Mouse (Mus musculus) spleen, postnatal 14 days (tissue): Measurements from ENCODE around the gene Sppl2a.
"Not testable (repeated sequence)": the region's sequence is repeated elsewhere in the genome, so short reads cannot be mapped to it uniquely, and the experiment has no call there.

Source experiments
- DNase-seq, 2 experiments: peaks; one replicate each; pipeline ENCODE4 v3.0.0; 2021 to 2022; ENCODE audit warnings: low spot score in 2 of 2

Gene Sppl2a

DNA sequence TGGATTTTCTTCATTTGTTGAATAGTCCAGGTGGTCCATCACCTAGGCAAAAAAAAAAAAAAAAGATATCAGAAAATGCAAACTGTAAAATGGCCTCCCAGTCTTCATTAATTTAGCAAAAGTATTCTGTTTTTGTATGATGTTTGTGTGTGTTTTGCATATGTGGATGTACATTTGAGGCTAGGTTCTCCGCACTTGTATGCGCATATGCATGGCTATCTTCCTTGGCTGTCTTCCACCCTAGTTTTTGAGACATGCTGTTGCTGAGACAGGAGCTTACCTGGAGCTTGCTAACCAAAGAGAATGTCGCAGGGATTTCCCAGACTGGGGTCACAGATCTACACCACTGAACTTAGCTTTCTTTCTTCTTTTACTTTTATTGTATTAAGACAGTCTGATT, 38.8 kb downstream of the Sppl2a start:
- no peak for DNase-seq

DNA sequence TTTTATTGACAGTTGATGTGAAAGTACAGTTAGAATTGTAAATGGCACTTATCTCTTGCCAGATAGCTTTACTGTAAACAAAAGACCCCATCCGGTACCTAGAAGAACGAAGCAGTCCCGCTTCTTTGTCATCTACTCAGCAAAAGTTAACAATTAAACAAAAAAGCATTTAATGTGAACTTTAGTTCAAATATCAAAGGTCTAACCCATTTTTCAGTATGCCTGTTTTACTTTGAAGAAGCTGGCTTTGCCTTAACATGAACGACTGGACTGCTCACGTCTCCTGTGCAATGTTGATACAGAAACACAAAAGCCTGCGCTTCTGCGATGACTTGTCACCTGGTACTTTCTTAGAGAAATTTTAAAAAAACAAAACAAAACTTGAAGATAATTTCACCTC, 40.7 kb downstream of the Sppl2a start:
- DNase-seq = no peak

DNA sequence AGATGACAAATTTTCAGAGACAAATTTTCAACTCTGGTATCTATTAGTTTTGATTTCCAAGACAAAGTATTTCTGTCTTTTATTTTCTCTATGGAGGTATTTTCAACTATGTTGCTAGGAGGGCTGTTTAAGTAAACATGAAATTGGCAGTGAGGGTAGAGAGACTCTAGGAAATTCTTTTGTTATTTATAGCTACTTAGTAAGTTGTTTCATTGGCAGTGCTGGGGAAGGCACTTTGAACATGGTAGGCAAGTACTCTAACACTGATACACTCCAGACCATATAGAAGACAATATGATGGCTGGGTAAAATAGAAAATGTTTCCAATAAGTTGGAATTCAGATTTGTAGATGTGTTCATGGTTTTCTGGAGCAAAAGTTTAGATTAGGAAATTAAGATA, 41.3 kb downstream of the Sppl2a start:
- no peak for DNase-seq

GRCm38 (mm10) chr2:126887141-126887540, 45.9 kb downstream of the Sppl2a start:
- no peak for DNase-seq

GRCm38 (mm10) chr2:126885871-126886270, 47.2 kb downstream of the Sppl2a start:
- no peak for DNase-seq

- DNase-seq = not testable (repeated sequence)
These were observed 50.3 kb downstream of the Sppl2a start for GRCm38 (mm10) chr2:126882711-126883110.

DNA sequence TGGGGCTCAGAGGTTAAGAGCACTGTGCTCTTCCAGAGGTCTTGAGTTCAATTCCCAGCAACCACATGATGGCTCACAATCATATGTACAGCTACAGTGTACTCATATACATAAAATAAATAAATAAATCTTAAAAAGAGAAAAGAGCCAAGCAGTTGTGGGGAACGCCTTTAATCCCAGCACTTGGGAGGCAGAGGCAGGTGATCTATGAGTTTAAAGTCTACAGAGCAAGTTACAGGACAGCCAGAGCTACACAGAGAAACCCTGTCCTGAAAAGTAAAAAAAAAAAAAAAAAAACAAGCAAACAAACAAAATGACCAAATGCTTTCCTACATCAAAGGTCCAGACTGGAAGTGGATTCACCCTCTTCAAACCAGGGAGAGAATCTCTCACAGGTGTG, 55.0 kb downstream of the Sppl2a start:
- DNase-seq = no peak

- peak; percentile 78 to 82 for DNase-seq
These were observed 56.9 kb downstream of the Sppl2a start, which contains the start of gene Trpm7 for GRCm38 (mm10) chr2:126875871-126876796. Gene Trpm7, minus strand, starts transcription at chr2:126876230.

DNA sequence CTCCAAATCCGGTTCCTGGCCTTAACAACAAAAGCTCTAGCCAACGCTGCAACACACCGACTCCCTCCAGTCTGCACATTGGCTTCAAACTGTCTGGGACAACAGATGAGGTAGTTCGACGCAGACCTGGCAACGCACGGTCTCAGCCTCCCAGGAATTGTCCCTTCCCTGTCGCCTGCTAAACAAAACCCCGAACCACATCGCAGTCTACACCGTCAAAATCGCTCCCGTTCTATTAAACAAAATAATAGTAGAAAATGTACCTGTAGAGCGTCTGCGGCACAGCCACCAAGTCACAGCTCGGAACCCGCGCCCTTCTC, 57.6 kb downstream of the Sppl2a start:
- no peak for DNase-seq

DNA sequence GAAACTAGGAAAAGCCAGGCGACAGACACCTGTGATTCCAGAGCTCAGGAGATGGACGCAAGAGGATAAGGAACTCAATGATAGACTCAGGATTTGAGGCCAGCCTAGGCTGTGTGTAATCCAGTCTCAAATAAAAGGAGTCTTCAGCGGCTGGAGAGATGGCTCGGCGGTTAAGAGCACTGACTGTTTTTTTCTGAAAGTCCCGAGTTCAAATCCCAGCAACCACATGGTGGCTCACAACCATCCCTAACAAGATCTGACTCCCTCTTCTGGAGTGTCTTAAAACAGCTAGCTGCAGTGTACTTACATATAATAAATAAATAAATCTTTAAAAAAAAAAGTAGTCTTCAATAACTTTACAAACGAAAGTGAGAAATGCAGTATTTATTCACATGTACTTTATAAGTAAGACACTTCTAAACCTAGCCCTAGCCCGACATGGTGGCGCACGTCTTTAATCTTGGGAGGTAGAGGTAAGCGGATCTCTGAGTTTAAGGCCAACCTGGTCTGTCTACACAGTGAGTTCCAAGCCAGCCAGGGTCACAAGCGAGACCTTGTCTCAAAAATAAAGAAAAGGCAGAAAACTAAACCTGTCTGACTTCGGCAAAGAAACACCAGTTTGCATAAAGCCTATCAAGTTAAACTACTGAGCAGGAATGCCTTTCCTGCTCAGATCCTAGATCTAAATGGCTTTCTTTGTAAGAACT, 58.1 kb downstream of the Sppl2a start:
- peak in 1 of 2 experiments; percentile 3 for DNase-seq

DNA sequence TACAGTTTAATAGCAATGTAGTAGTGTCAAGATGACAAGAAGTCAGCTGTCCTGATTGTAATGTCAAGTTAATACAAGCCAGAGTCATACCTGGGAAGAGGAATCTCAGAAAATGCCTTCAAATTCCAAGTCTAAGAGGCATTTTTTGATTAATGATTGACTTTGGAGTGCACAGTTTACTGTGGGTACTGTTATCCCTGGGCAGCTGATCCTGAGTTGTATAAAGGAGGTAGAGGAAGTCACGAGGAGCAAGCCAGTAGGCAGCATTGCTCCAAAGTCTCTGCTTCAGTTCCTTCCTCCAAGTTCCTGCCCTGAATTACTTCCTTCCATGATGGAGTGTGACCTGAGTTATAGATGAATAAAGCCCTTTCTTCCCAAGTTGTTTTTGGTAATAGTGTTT, 66.7 kb downstream of the Sppl2a start:
- no peak for DNase-seq

GRCm38 (mm10) chr2:126865501-126866199, 67.4 kb downstream of the Sppl2a start:
- no peak for DNase-seq

GRCm38 (mm10) chr2:126865026-126865425, 68.0 kb downstream of the Sppl2a start:
- DNase-seq = no peak

DNA sequence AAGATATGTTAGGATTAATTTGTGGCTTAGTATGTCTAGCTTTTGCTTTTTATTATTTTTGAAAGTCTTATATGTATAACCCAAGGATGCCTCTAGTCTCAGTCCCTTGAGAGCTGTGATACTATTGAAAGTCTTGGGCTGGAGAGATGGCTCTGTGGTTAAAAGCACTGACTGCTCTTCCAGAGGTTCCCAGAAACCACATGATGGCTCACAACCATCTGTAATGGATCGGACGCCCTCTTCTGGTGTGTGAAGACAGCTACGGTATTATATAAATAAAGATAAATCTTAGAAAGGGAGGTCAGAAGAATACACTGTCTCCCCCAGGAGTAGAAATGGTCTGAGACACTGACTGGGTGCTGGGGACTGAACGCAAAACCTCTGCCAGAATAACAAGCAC, 88.3 kb downstream of the Sppl2a start:
- no peak for DNase-seq
